In genomic region chr14:55003878-55004855, GRCm38 (mm10) we compare ENCODE assay signal across 11 mouse cellular contexts. TPM values are rescaled to one million over a fixed set of nuclear protein-coding genes. Genes with fewer than 3 reads are reported as not detected.
A peak's percentile ranks its signal among the peaks of the same experiment; 100 is the strongest.
DNase-seq lines count a peak whose midpoint lies in the region; ATAC-seq and TF ChIP-seq lines count a peak whose summit lies in the region.
"Had no signal": no experiment of that assay in that cellular context is flagged by ENCODE, and none has a peak within 500 bp of the region (broad histone marks: within the 10 kb centered on the region; RNA-seq: fewer than 3 reads in every experiment).

No protein-coding gene starts in this region.

- 72% methylated on average over 18 of the region's 18 CpGs for WGBS in hindbrain, embryonic 13.5 days
- 72% methylated on average over 18 of the region's 18 CpGs for WGBS in hindbrain, embryonic 16.5 days
- 40% methylated on average over 18 of the region's 18 CpGs for WGBS in bone marrow, adult 2 months

- no peak for TF ChIP-seq CTCF in bone marrow, adult 2 months (IDR thresholded peaks at IDR 0.05; ENCODE audit: control insufficient read depth, insufficient read depth, low read length)

- H3K27me3 ChIP-seq in hindbrain, embryonic 13.5 days, result no peaks in the 10 kb centered on the region
- no peaks in the 10 kb centered on the region for H3K27me3 ChIP-seq in hindbrain, embryonic 16.5 days (replicated peaks; ENCODE audit: control insufficient read depth, insufficient read depth, low read length)
- H3K27me3 ChIP-seq: limb, embryonic 12.5 days had no signal

- no peak overlapping the region for H3K4me3 ChIP-seq in hindbrain, embryonic 13.5 days
- H3K4me3 ChIP-seq in hindbrain, embryonic 16.5 days (ENCODE audit: low read length), result no peak overlapping the region
- no peak overlapping the region for H3K4me3 ChIP-seq in bone marrow, adult 2 months (replicated peaks; ENCODE audit: control insufficient read depth, low read depth, low read length)
- H3K4me3 ChIP-seq: limb, embryonic 12.5 days had no signal

- TF ChIP-seq POLR2A in bone marrow, adult 2 months (IDR thresholded peaks at IDR 0.05; ENCODE audit: borderline replicate concordance, control insufficient read depth, low read depth, low read length), result no peak

- peak; percentile 52 for ATAC-seq in hindbrain, embryonic 13.5 days (ENCODE audit: low FRiP score)
- ATAC-seq in hindbrain, embryonic 16.5 days, result no peak

- DNase-seq in heart, adult 9 months (ENCODE audit: low spot score in 2 of 2), result peak; percentile 72 to 78
- peak; percentile 14 for DNase-seq in lung, postnatal 14 days
- no peak for DNase-seq in left cerebral cortex, adult 9 months (ENCODE audit: low spot score in 2 of 2)
- no peak for DNase-seq in c-Kit-positive CD71-positive TER-119-positive erythroid progenitor cells, embryonic 14.5 days (ENCODE audit: low spot score)
- DNase-seq in urinary bladder, postnatal 14 days (ENCODE audit: low spot score), result no peak
- DNase-seq: gastrocnemius, postnatal 10 days; thymus, postnatal 25 days had no signal

- H3K4me1 ChIP-seq in hindbrain, embryonic 13.5 days (replicated peaks), result peaks cover 7% of the 10 kb centered on the region; the same call in 1 of the 2 replicates
- peaks cover 2% of the 10 kb centered on the region; the same call in 1 of the 2 replicates for H3K4me1 ChIP-seq in hindbrain, embryonic 16.5 days (ENCODE audit: control insufficient read depth, insufficient read depth, low read depth, low read length)
- no peaks in the 10 kb centered on the region; the same call in 1 of the 2 replicates for H3K4me1 ChIP-seq in bone marrow, adult 2 months (ENCODE audit: control insufficient read depth, insufficient read depth, low read length)
- H3K4me1 ChIP-seq: limb, embryonic 12.5 days had no signal

- no peaks in the 10 kb centered on the region for H3K9me3 ChIP-seq in hindbrain, embryonic 13.5 days
- H3K9me3 ChIP-seq in hindbrain, embryonic 16.5 days (ENCODE audit: control insufficient read depth, low read length), result no peaks in the 10 kb centered on the region
- H3K9me3 ChIP-seq: limb, embryonic 12.5 days had no signal

- H3K27ac ChIP-seq in hindbrain, embryonic 13.5 days, result 0 out of 2 replicates have a peak overlapping the region, but pooled peaks have one; percentile 8
- H3K27ac ChIP-seq in hindbrain, embryonic 16.5 days (ENCODE audit: low read depth, low read length), result no peak overlapping the region
- H3K27ac ChIP-seq in bone marrow, adult 2 months (ENCODE audit: control insufficient read depth, insufficient read depth, low read depth, low read length, poor library complexity), result 0 out of 2 replicates have a peak overlapping the region, but pooled peaks have one; percentile 10
- H3K27ac ChIP-seq: limb, embryonic 12.5 days had no signal

- H3K9ac ChIP-seq in hindbrain, embryonic 13.5 days, result no peak overlapping the region
- H3K9ac ChIP-seq in hindbrain, embryonic 16.5 days (ENCODE audit: low read depth, low read length), result no peak overlapping the region
- H3K9ac ChIP-seq: limb, embryonic 12.5 days had no signal

- no peaks in the 10 kb centered on the region for H3K36me3 ChIP-seq in hindbrain, embryonic 13.5 days
- no peaks in the 10 kb centered on the region for H3K36me3 ChIP-seq in hindbrain, embryonic 16.5 days (ENCODE audit: control insufficient read depth, insufficient read depth, low read length)
- H3K36me3 ChIP-seq: limb, embryonic 12.5 days had no signal

- H3K4me2 ChIP-seq in hindbrain, embryonic 13.5 days, result no peak overlapping the region
- no peak overlapping the region for H3K4me2 ChIP-seq in hindbrain, embryonic 16.5 days (ENCODE audit: low read length)
- H3K4me2 ChIP-seq: limb, embryonic 12.5 days had no signal

RNA-seq across cellular contexts. Expression of gene Myh7, which starts 9.7 kb away (rescaled TPM):
- 8.2 and 9.2 TPM in 2 replicates for polyA plus RNA-seq in hindbrain, embryonic 13.5 days (2015; fragmentation: Nextera tagmentation; extraction: Ambion mirVana)
- 8.5 and 10.6 TPM in 2 replicates for polyA plus RNA-seq in hindbrain, embryonic 16.5 days (2015; fragmentation: Nextera tagmentation; extraction: Ambion mirVana)
- polyA plus RNA-seq in bone marrow, adult 2 months (2011; ENCODE audit: insufficient read depth, insufficient read length, low replicate concordance, missing spikeins), result 0.59 TPM in 1 of 2 replicates, not detected in the other

RNA-seq across cellular contexts. Expression of gene Ngdn, which starts 11.1 kb away (rescaled TPM):
- polyA plus RNA-seq in hindbrain, embryonic 13.5 days (2015; fragmentation: Nextera tagmentation; extraction: Ambion mirVana), result 53.4 and 53.7 TPM in 2 replicates
- 48.2 and 50.6 TPM in 2 replicates for polyA plus RNA-seq in hindbrain, embryonic 16.5 days (2015; fragmentation: Nextera tagmentation; extraction: Ambion mirVana)
- polyA plus RNA-seq in bone marrow, adult 2 months (2011; ENCODE audit: insufficient read depth, insufficient read length, low replicate concordance, missing spikeins), result 30.5 and 49.9 TPM in 2 replicates

RNA-seq across cellular contexts. Expression of gene Gm17428, which starts 27.4 kb away (rescaled TPM):
- polyA plus RNA-seq in hindbrain, embryonic 13.5 days (2015; fragmentation: Nextera tagmentation; extraction: Ambion mirVana), result not detected in 2 replicates
- polyA plus RNA-seq in hindbrain, embryonic 16.5 days (2015; fragmentation: Nextera tagmentation; extraction: Ambion mirVana), result not detected in 2 replicates
- not detected in 2 replicates for polyA plus RNA-seq in bone marrow, adult 2 months (2011; ENCODE audit: insufficient read depth, insufficient read length, low replicate concordance, missing spikeins)
- polyA plus RNA-seq: limb, embryonic 12.5 days had no signal

RNA-seq across cellular contexts. Expression of gene Myh6, which starts 37.4 kb away (rescaled TPM):
- 1.2 and 3.0 TPM in 2 replicates for polyA plus RNA-seq in hindbrain, embryonic 13.5 days (2015; fragmentation: Nextera tagmentation; extraction: Ambion mirVana)
- polyA plus RNA-seq in hindbrain, embryonic 16.5 days (2015; fragmentation: Nextera tagmentation; extraction: Ambion mirVana), result 1.6 and 1.8 TPM in 2 replicates
- 3.3 TPM in 1 of 2 replicates, not detected in the other for polyA plus RNA-seq in bone marrow, adult 2 months (2011; ENCODE audit: insufficient read depth, insufficient read length, low replicate concordance, missing spikeins)

Comparison
In these comparisons a context has a peak if more than half of its experiments do, and no peak if none do; other contexts are left out.
1. DNase-seq: peak in heart, adult 9 months (2 of 2) and lung, postnatal 14 days (single experiment); none in left cerebral cortex, adult 9 months (0 of 2), c-Kit-positive CD71-positive TER-119-positive erythroid progenitor cells, embryonic 14.5 days (single experiment) and urinary bladder, postnatal 14 days (single experiment).